8 mouse cellular contexts compared by ENCODE assay signal in the genomic region with DNA sequence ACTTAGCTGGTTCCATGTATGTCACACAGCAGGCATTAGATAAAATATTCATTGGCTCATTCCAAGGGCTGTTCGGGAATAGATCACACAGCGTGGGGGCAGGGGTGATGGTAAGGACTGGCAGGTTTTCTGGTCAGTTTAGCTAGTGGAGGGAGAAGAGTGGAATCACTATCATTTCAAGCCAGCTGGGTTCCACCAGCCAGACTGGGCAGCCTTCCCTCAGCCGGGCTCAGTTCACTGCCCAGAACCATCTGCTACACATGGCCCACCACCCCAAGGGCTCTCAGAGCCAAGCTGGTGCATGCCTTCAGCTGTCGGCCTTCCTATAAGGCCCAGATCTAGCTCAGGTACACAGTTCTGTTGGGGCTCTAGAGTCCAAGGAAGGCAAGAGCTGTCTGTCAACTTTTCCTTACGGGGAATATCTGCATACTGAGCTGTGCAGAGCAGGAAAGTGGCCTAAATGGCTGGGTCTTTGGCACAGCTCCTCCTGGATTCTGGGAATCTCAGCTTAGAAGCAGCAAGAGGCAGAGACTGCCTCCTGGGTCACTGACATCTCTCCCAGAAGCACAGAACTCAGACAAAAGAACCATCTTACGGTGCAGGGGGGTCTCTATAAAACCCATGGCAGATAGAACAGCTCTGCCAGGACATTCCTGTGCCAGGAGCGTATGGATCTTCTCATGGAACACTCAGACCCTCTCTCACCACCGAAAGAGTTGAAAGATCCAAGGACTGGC. TPM values are rescaled to one million over a fixed set of nuclear protein-coding genes. Genes with fewer than 3 reads are reported as not detected.
DNase-seq lines count a peak whose midpoint lies in the region; ATAC-seq and TF ChIP-seq lines count a peak whose summit lies in the region.

No protein-coding gene starts in this region.

- H3K27ac ChIP-seq in kidney, adult 2 months (ENCODE audit: insufficient read depth, low read depth, low read length) = no peak overlapping the region
- H3K27ac ChIP-seq in forebrain, embryonic 11.5 days (ENCODE audit: low read depth, low read length) = no peak overlapping the region
- H3K27ac ChIP-seq in liver, embryonic 12.5 days = no peak overlapping the region

- H3K9me3 ChIP-seq in forebrain, embryonic 11.5 days (ENCODE audit: control insufficient read depth, low read length) = no peaks in the 10 kb centered on the region
- H3K9me3 ChIP-seq in liver, embryonic 12.5 days (replicated peaks) = no peaks in the 10 kb centered on the region

- peak overlapping the region; percentile 100; the same call in 1 of the 2 replicates for H3K4me2 ChIP-seq in forebrain, embryonic 11.5 days (ENCODE audit: low read depth, low read length, severe bottlenecking)
- H3K4me2 ChIP-seq in liver, embryonic 12.5 days = peak overlapping the region; percentile 92; the same call in 1 of the 2 replicates

- no peak for TF ChIP-seq CTCF in kidney, adult 2 months (conservative IDR thresholded peaks at IDR 0.05; ENCODE audit: insufficient read depth, insufficient read length, low read depth, low read length)

- ATAC-seq in cerebellum, adult (ENCODE audit: insufficient number of reproducible peaks, low FRiP score, low TSS enrichment) = peak; percentile 73
- ATAC-seq in forebrain, embryonic 11.5 days (replicated peaks; ENCODE audit: low FRiP score) = no peak
- ATAC-seq in liver, embryonic 12.5 days = no peak
- no peak for ATAC-seq in megakaryocyte-erythroid progenitor cell, adult 5-6 weeks (replicated peaks; ENCODE audit: low FRiP score, low TSS enrichment, poor library complexity, severe bottlenecking)

- DNase-seq in kidney, adult 2 months = peak; percentile 33
- DNase-seq in kidney, adult 9 months = no peak
- no peak for DNase-seq in forebrain, embryonic 11.5 days (ENCODE audit: low spot score)
- no peak for DNase-seq in urinary bladder, adult 2 months (ENCODE audit: low spot score)
- DNase-seq in embryo, embryonic 10 days (ENCODE audit: low spot score) = no peak

- no peak for TF ChIP-seq POLR2A in kidney, adult 2 months (IDR thresholded peaks at IDR 0.05; ENCODE audit: low read depth, low read length)

- no peaks in the 10 kb centered on the region for H3K36me3 ChIP-seq in kidney, adult 2 months (ENCODE audit: control insufficient read depth, insufficient read depth, low read length)
- no peaks in the 10 kb centered on the region for H3K36me3 ChIP-seq in forebrain, embryonic 11.5 days (ENCODE audit: control insufficient read depth, insufficient read depth, low read length)
- H3K36me3 ChIP-seq in liver, embryonic 12.5 days = no peaks in the 10 kb centered on the region

- no peaks in the 10 kb centered on the region; the same call in 1 of the 2 replicates for H3K4me1 ChIP-seq in kidney, adult 2 months (ENCODE audit: control insufficient read depth, insufficient read depth, low read length)
- peaks cover 8% of the 10 kb centered on the region for H3K4me1 ChIP-seq in forebrain, embryonic 11.5 days (replicated peaks; ENCODE audit: control insufficient read depth, insufficient read depth, low read length)
- H3K4me1 ChIP-seq in liver, embryonic 12.5 days = peaks cover 10% of the 10 kb centered on the region; the same call in 1 of the 2 replicates

- H3K4me3 ChIP-seq in kidney, adult 2 months (ENCODE audit: insufficient read depth, low read depth, low read length) = no peak overlapping the region
- peak overlapping the region; percentile 76 for H3K4me3 ChIP-seq in forebrain, embryonic 11.5 days (ENCODE audit: low read depth, low read length)
- H3K4me3 ChIP-seq in liver, embryonic 12.5 days = peak overlapping the region; percentile 64; the same call in 1 of the 2 replicates

- peak overlapping the region; percentile 17 for H3K9ac ChIP-seq in forebrain, embryonic 11.5 days (ENCODE audit: low read length)
- H3K9ac ChIP-seq in liver, embryonic 12.5 days = no peak overlapping the region

- WGBS in kidney, adult 2 months = 67% methylated on average over 8 of the region's 8 CpGs
- WGBS in forebrain, embryonic 11.5 days = 55% methylated on average over 8 of the region's 8 CpGs
- 56% methylated on average over 8 of the region's 8 CpGs for WGBS in liver, embryonic 12.5 days (ENCODE audit: insufficient replicate concordance)

- no peaks in the 10 kb centered on the region for H3K27me3 ChIP-seq in kidney, adult 2 months (replicated peaks; ENCODE audit: control insufficient read depth, insufficient read depth, low read length)
- H3K27me3 ChIP-seq in forebrain, embryonic 11.5 days (ENCODE audit: control insufficient read depth, insufficient read depth, low read length) = no peaks in the 10 kb centered on the region
- peaks cover 72% of the 10 kb centered on the region for H3K27me3 ChIP-seq in liver, embryonic 12.5 days (replicated peaks)

RNA-seq across cellular contexts. Expression of gene Macf1, which starts 1.5 kb away (rescaled TPM):
- polyA plus RNA-seq in kidney, adult 2 months (2012; rRNA removed) = 58.4 and 62.9 TPM in 2 replicates
- polyA plus RNA-seq in forebrain, embryonic 11.5 days (2014; fragmentation: Nextera tagmentation; extraction: Ambion mirVana) = 78.1 and 88.8 TPM in 2 replicates
- polyA plus RNA-seq in liver, embryonic 12.5 days (2016; fragmentation: Nextera tagmentation; extraction: Ambion mirVana) = 15.1 and 17.5 TPM in 2 replicates
- total RNA-seq in megakaryocyte-erythroid progenitor cell, adult 5-6 weeks (2014; fragmentation: Nextera tagmentation) = 101 and 139 TPM in 2 replicates
- 111 and 173 TPM in 2 replicates for total RNA-seq in megakaryocyte-erythroid progenitor cell, adult 5-6 weeks (2017)
- 94.0 and 119 TPM in 2 replicates for polyA plus RNA-seq in urinary bladder, adult 2 months (2012; rRNA removed)

RNA-seq across cellular contexts. Expression of gene Ndufs5, which starts 32.3 kb away (rescaled TPM):
- polyA plus RNA-seq in kidney, adult 2 months (2012; rRNA removed) = 99.5 and 147 TPM in 2 replicates
- 291 and 296 TPM in 2 replicates for polyA plus RNA-seq in forebrain, embryonic 11.5 days (2014; fragmentation: Nextera tagmentation; extraction: Ambion mirVana)
- 224 and 227 TPM in 2 replicates for polyA plus RNA-seq in liver, embryonic 12.5 days (2016; fragmentation: Nextera tagmentation; extraction: Ambion mirVana)
- 163 and 168 TPM in 2 replicates for total RNA-seq in megakaryocyte-erythroid progenitor cell, adult 5-6 weeks (2014; fragmentation: Nextera tagmentation)
- total RNA-seq in megakaryocyte-erythroid progenitor cell, adult 5-6 weeks (2017) = 121 and 189 TPM in 2 replicates
- 312 and 316 TPM in 2 replicates for polyA plus RNA-seq in urinary bladder, adult 2 months (2012; rRNA removed)
